Mouse (Mus musculus) heart, embryonic 12.5 days (tissue): Measurements from ENCODE around the gene Olfr522. TPM values are rescaled to one million over a fixed set of nuclear protein-coding genes. Genes with fewer than 3 reads are reported as not detected.

Source experiments
- ATAC-seq: fragments of 200-750 bp; cut with Nextera tagmentation; 2 replicates; pipeline ENCODE4 v1.8.0; 2017; ENCODE audit warnings: moderate TSS enrichment, moderate library complexity; ENCODE audit not compliant: insufficient number of reproducible peaks, low FRiP score
- H3K27ac ChIP-seq: fragments of 300-500 bp; sonication (generic); 2 replicates; pipeline ENCODE4 v1.5.1; 2016; ENCODE audit warnings: mild to moderate bottlenecking, moderate library complexity; ENCODE audit not compliant: poor library complexity, severe bottlenecking
- H3K27me3 ChIP-seq: fragments of 300-500 bp; sonication (generic); replicated peaks from 2 replicates; pipeline ENCODE4 v1.6.1; 2016; ENCODE audit warnings: mild to moderate bottlenecking, moderate library complexity
- H3K36me3 ChIP-seq: fragments of 300-500 bp; sonication (generic); 2 replicates; pipeline ENCODE4 v1.6.1; 2016; ENCODE audit warnings: mild to moderate bottlenecking, moderate library complexity
- H3K4me1 ChIP-seq: fragments of 300-500 bp; sonication (generic); replicated peaks from 2 replicates; pipeline ENCODE4 v1.6.1; 2016; ENCODE audit warnings: mild to moderate bottlenecking
- H3K4me2 ChIP-seq: fragments of 300-500 bp; sonication (generic); 2 replicates; pipeline ENCODE4 v1.6.1; 2016; ENCODE audit warnings: mild to moderate bottlenecking, moderate library complexity
- H3K4me3 ChIP-seq: fragments of 300-500 bp; sonication (generic); 2 replicates; pipeline ENCODE4 v1.5.1; 2016; ENCODE audit warnings: mild to moderate bottlenecking
- H3K9ac ChIP-seq: fragments of 300-500 bp; sonication (generic); 2 replicates; pipeline ENCODE4 v1.6.1; 2016; ENCODE audit warnings: mild to moderate bottlenecking, moderate library complexity
- H3K9me3 ChIP-seq: fragments of 300-500 bp; sonication (generic); replicated peaks from 2 replicates; pipeline ENCODE4 v1.6.1; 2016; ENCODE audit warnings: mild to moderate bottlenecking, moderate library complexity
- WGBS: fragments of 180-500 bp; shearing (Covaris S2); methylation state at CpG from one replicate; pipeline ENCODE4 v1.1.7; 2016; 5-methylcytosine and 5-hydroxymethylcytosine counted together
- polyA plus RNA-seq: library from polyadenylated mRNA; unstranded; fragments of >200 nt; fragmentation: Nextera tagmentation; extraction: Ambion mirVana; gene quantifications from 2 replicates; pipeline ENCODE4 v1.2.1, GENCODE M21; 2016

Olfr522 gene
- polyA plus RNA-seq, result not detected in 2 replicates

DNA sequence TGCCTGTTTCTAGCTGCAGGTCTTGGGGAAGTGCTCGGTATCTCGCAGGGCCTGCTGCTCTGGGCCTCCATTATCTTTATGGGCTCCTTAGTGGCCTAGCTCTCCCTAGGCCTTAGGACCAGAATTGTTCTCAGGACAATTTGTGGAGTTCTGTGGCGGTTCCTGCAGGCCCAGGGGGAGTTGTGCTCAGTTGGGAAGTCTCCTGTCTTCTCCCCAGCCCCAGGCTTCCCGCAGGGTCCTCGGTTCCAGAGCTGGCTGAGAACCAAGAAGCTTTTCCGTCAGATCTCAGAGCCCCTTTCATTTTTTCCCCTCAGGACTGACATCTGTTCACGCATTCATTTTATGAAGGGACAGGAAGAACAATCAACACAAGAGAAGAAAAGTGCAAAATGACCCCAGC lies at the start of gene Olfr522:
TSS of gene Olfr522 (minus strand) at position 101 of the 400 bp plus-strand sequence.
- Histone ChIP-seq H3K4me1 (no peaks in the 10 kb centered on the region), H3K4me3 (no peak within 1 kb of the TSS), H3K36me3 (no peaks in the 10 kb centered on the region), H3K27ac (no peak within 1 kb of the TSS), H3K4me2 (no peak within 1 kb of the TSS), H3K27me3 (no peaks in the 10 kb centered on the region), H3K9me3 (no peaks in the 10 kb centered on the region), H3K9ac (no peak within 1 kb of the TSS)
- 70% methylated on average over 7 of the region's 7 CpGs for WGBS
- no peak for ATAC-seq

DNA sequence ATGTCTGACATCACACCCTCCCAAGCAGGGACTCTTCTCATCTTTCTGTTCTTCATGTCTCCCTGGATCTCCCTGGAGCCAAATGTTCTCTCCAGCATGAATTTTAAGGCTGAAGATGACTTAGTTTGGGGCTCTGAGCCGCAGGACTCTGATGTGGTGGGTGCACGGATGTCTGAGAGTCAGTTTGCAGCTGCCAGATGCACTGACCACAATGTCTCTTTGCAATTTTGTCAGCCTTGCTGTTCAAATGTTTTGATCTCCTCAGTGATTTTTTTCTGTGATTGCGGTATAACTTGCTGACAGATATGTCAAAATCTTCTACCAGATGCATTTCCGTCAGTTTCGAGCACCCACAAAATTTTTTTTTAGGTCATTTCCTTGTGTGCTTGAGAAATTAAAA lies 49.3 kb upstream of the Olfr522 start:
- H3K4me1 ChIP-seq, result no peaks in the 10 kb centered on the region
- 82% methylated on average over 5 of the region's 5 CpGs for WGBS
- H3K4me3 ChIP-seq, result no peak overlapping the region
- no peak overlapping the region for H3K4me2 ChIP-seq
- H3K36me3 ChIP-seq, result no peaks in the 10 kb centered on the region
- H3K27me3 ChIP-seq, result peaks cover 3% of the 10 kb centered on the region; the same call in 1 of the 2 replicates
- H3K27ac ChIP-seq, result no peak overlapping the region
- H3K9ac ChIP-seq, result no peak overlapping the region
- no peak for ATAC-seq
- H3K9me3 ChIP-seq, result no peaks in the 10 kb centered on the region

DNA sequence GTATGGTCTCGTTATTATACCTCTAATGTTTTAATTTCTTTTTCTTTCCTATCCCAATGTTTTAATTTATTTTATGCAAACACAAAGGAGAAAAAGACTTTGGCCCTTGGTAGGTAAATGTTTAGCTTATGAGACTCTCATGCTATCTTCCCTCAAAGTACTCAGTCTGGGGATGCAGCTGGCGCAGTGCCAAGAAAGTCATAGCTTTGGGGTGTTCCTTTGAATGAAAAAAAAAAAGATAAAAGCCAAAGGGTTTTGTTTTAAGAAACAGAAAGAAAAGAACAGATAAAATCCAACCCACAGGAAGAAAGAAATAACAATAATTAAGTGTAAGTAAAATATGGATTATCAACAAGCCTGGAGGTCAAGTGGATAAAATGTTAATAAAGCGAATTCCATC lies 44.1 kb upstream of the Olfr522 start:
- H3K36me3 ChIP-seq, result no peaks in the 10 kb centered on the region
- ATAC-seq, result no peak
- H3K4me1 ChIP-seq, result no peaks in the 10 kb centered on the region
- WGBS, result 67% methylated on average over 3 of the region's 3 CpGs
- H3K4me3 ChIP-seq, result no peak overlapping the region
- no peaks in the 10 kb centered on the region for H3K9me3 ChIP-seq
- H3K9ac ChIP-seq, result no peak overlapping the region
- H3K27ac ChIP-seq, result no peak overlapping the region
- H3K27me3 ChIP-seq, result peaks cover 3% of the 10 kb centered on the region; the same call in 1 of the 2 replicates
- no peak overlapping the region for H3K4me2 ChIP-seq

DNA sequence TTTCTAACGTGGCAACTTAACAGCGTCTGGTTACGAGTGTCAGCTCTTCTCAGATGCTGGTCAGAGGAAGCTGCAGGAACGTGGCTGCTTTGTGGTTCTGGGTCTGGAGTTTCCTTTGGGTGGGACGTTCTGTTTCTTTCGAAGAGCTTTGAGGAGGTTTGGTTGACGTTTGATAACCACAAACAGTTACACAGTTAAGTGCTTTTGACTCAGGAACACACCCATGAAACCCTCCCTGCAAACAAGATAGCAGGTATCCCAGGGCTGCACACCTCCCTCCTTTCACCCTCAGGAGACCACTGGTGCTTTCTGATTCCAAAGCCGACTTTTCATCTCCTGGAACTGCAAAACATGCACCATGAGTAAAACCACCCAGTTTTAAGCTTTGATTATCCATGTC lies 43.6 kb upstream of the Olfr522 start:
- Histone ChIP-seq H3K4me1 (no peaks in the 10 kb centered on the region), H3K27me3 (peaks cover 3% of the 10 kb centered on the region; the same call in 1 of the 2 replicates), H3K9me3 (no peaks in the 10 kb centered on the region), H3K4me2 (no peak overlapping the region), H3K4me3 (no peak overlapping the region), H3K9ac (no peak overlapping the region), H3K36me3 (no peaks in the 10 kb centered on the region), H3K27ac (no peak overlapping the region)
- ATAC-seq, result no peak
- WGBS, result 62% methylated on average over 8 of the region's 8 CpGs

DNA sequence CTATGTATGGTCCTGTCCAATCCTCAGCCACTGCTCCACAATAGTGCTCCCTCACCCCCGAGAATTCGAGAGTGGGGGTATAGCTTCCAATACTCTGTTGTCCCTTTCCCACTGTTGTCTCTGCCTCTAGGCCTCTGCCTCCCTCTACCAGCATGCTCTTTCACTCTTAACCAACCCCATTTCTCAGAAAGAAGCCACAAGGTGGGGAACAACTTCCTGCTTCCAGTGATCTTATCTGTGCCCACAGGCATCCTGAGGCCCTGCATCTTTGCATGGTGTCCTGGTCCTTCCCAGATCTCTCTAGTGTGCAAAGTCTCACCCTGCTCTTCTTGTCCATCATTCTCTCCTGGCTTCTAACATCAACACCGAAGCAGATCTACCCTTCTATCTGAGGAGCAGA lies 42.3 kb upstream of the Olfr522 start:
- peaks cover 1% of the 10 kb centered on the region; the same call in 1 of the 2 replicates for H3K27me3 ChIP-seq
- 77% methylated on average over 3 of the region's 3 CpGs for WGBS
- no peaks in the 10 kb centered on the region for H3K36me3 ChIP-seq
- no peak for ATAC-seq
- H3K4me1 ChIP-seq, result no peaks in the 10 kb centered on the region
- H3K27ac ChIP-seq, result no peak overlapping the region
- H3K9ac ChIP-seq, result no peak overlapping the region
- H3K9me3 ChIP-seq, result no peaks in the 10 kb centered on the region
- H3K4me2 ChIP-seq, result no peak overlapping the region
- no peak overlapping the region for H3K4me3 ChIP-seq

DNA sequence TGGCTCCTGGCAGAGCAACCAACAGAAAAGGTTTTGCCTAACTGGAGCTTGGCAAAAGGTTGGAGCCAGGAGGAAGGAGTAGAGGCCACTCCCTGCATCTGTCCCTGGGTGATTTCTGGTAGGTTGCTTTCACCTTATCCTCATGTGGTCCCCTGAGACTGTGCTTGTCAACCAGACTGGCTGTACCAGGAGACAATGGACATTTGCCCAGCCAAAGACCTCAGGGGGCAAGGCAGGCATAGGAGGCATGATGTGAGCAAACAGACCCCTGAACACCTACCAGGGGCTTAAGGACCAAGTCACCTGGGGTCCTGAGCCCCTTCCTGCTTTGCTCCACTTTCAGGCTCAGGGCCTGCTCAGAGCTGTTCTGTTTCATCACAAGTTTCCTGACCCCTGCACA lies 41.3 kb upstream of the Olfr522 start, which contains the start of gene Olfr524:
TSS of gene Olfr524 (minus strand) at position 101 of the 400 bp plus-strand sequence.
- Histone ChIP-seq H3K27ac (no peak within 1 kb of the TSS), H3K4me1 (no peaks in the 10 kb centered on the region), H3K4me3 (no peak within 1 kb of the TSS)

DNA sequence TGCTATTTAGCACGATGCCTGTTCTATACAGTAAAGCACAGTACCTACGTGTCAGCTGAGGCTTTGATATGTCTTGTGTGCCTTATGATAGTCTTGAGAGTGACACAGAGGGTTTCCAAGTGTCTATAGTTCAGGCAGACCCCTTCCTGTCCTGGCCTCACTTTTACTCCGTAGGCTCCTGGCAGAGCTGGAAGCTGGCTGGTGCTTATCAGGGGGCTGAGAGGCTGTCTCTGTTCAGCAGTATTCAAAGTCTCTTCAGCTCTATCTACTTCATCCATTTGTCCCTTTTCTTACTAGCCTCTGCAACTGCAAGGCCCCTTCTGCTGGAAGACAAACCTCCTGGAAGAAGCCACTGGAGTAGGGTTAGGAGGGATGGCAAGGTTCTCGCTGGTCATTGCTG lies 36.5 kb upstream of the Olfr522 start:
- Histone ChIP-seq H3K9me3 (no peaks in the 10 kb centered on the region), H3K27me3 (no peaks in the 10 kb centered on the region), H3K4me2 (no peak overlapping the region), H3K4me3 (no peak overlapping the region), H3K27ac (no peak overlapping the region), H3K36me3 (no peaks in the 10 kb centered on the region), H3K9ac (no peak overlapping the region), H3K4me1 (no peaks in the 10 kb centered on the region)
- 64% methylated on average over 4 of the region's 4 CpGs for WGBS
- ATAC-seq, result no peak

More for the DNA sequence above, 41.3 kb upstream of the Olfr522 start, which contains the start of gene Olfr524:
- Histone ChIP-seq H3K9me3 (no peaks in the 10 kb centered on the region), H3K9ac (no peak within 1 kb of the TSS), H3K36me3 (no peaks in the 10 kb centered on the region), H3K27me3 (no peaks in the 10 kb centered on the region; the same call in 1 of the 2 replicates), H3K4me2 (no peak within 1 kb of the TSS)
- no peak for ATAC-seq

DNA sequence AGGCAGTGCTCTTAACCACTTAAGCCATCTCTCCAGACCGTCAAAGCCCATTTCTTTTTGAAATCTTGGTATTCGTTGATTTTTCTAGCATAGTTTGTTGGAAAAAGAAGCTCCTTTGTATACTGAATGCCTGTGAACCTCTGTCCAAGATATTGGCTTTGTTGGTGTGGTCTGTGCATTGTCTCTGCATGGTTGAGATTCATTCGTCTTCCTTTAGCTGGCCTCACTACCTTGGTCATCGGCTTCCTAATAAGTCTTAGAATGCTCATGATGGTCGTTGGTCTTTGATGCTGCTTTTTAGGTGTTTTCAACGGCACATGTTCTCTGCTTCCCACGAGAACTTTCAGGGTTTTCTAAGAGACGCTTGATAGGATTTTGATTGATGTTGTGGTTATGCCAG lies 31.4 kb upstream of the Olfr522 start:
- no peaks in the 10 kb centered on the region for H3K36me3 ChIP-seq
- H3K27me3 ChIP-seq, result no peaks in the 10 kb centered on the region
- H3K4me2 ChIP-seq, result no peak overlapping the region
- WGBS, result 76% methylated on average over 8 of the region's 8 CpGs
- no peaks in the 10 kb centered on the region for H3K4me1 ChIP-seq
- no peaks in the 10 kb centered on the region for H3K9me3 ChIP-seq
- no peak overlapping the region for H3K9ac ChIP-seq
- H3K27ac ChIP-seq, result no peak overlapping the region
- ATAC-seq, result no peak
- no peak overlapping the region for H3K4me3 ChIP-seq

DNA sequence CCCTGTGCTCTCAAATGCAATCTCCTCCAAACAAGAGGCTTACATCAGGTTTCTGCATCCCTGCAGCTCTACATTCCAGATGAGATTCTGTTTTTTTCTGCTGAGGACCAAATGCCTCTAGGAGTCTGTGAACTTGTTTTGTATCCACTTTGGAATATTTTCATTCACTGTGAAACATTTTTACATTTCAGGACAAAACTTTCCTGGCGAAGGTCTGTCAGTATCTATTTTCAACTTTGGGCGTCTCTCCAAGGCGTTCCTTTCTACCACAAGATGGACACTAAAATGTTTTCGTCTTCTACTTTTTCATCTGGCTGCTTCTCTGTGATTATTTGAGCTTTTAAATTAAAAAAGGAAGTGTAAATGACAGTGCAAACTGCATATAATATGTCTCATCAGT lies 29.5 kb upstream of the Olfr522 start:
- Histone ChIP-seq H3K9ac (no peak overlapping the region), H3K9me3 (no peaks in the 10 kb centered on the region), H3K4me3 (no peak overlapping the region), H3K4me1 (no peaks in the 10 kb centered on the region), H3K4me2 (no peak overlapping the region), H3K36me3 (no peaks in the 10 kb centered on the region), H3K27me3 (no peaks in the 10 kb centered on the region), H3K27ac (no peak overlapping the region)
- ATAC-seq, result no peak
- 79% methylated on average over 4 of the region's 4 CpGs for WGBS

DNA sequence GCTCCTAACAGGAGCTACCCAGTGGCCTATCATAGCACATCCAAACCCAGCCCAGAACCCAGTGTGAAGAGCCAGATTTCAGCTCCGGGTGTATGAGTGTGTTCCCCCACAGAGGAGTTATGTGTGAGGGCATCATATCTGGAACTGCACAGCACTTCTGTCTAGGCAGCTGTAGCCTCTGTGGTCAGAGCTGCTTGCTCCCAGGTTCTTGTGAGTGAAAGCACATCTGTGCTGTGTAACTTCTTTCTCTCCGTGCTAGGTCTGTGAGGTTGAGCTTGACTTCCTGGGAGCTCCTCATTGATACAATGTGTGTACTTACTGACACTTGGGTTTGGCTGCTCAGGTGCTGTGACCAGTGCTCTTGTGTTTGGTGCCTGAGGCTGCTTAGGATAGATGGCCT lies 28.3 kb upstream of the Olfr522 start:
- no peaks in the 10 kb centered on the region for H3K27me3 ChIP-seq
- no peak overlapping the region for H3K4me3 ChIP-seq
- WGBS, result 64% methylated on average over 2 of the region's 2 CpGs
- no peak overlapping the region for H3K27ac ChIP-seq
- no peak overlapping the region for H3K9ac ChIP-seq
- ATAC-seq, result no peak
- H3K9me3 ChIP-seq, result no peaks in the 10 kb centered on the region
- no peaks in the 10 kb centered on the region for H3K4me1 ChIP-seq
- no peak overlapping the region for H3K4me2 ChIP-seq
- H3K36me3 ChIP-seq, result no peaks in the 10 kb centered on the region

DNA sequence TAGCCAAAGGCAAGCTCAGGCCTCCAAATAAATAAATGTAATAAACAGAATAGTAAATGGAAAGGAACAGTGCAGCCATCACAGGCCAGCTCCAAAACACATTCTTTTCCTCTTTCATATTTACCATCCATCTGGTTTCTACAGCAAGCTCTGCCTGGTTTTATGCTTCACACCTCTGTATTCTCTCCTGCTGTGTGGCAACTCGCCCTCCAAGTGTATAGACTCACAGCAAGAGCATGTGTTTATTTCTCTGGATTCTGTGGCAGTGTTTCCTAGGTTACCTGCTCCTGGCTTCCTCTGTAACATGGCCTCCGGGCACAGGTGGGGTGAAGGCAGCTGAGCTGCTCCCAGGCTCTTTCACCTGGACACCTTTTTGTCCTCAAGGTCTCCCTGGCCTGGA lies 27.9 kb upstream of the Olfr522 start:
- H3K27me3 ChIP-seq, result no peaks in the 10 kb centered on the region
- no peak overlapping the region for H3K4me2 ChIP-seq
- H3K36me3 ChIP-seq, result no peaks in the 10 kb centered on the region
- no peak for ATAC-seq
- no peak overlapping the region for H3K9ac ChIP-seq
- no peaks in the 10 kb centered on the region for H3K9me3 ChIP-seq
- no peaks in the 10 kb centered on the region for H3K4me1 ChIP-seq
- 54% methylated on average over 2 of the region's 2 CpGs for WGBS
- no peak overlapping the region for H3K4me3 ChIP-seq
- H3K27ac ChIP-seq, result no peak overlapping the region

DNA sequence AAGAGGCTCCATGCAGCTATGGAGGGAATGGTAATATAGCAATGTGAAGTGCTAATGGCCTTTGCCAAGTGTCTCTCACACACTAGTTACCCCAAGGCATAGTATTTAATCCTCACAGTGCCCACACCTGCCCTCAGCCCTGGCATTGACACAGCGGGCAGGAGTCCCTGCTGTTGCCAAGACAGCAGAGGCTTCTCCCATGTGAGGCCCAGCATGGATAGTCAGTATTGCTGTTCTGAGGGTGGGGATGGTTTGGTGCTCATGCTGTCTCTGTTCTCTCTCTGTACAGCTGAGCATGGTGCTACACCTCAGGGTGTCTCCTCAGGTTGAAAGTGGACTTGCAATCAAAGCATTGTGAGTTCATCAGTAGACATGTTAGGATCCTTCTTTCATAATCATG lies 25.9 kb upstream of the Olfr522 start:
- Histone ChIP-seq H3K4me3 (no peak overlapping the region), H3K9ac (no peak overlapping the region), H3K36me3 (no peaks in the 10 kb centered on the region), H3K9me3 (no peaks in the 10 kb centered on the region), H3K4me2 (no peak overlapping the region), H3K27ac (no peak overlapping the region), H3K4me1 (no peaks in the 10 kb centered on the region), H3K27me3 (no peaks in the 10 kb centered on the region; the same call in 1 of the 2 replicates)
- no peak for ATAC-seq
- WGBS, result 85% methylated on average over 1 of the region's 1 CpGs
